In genomic region chr17:56182975-56183657, GRCm38 (mm10) we compare ENCODE assay signal across 8 mouse cellular contexts. TPM values are rescaled to one million over a fixed set of nuclear protein-coding genes. Genes with fewer than 3 reads are reported as not detected.
DNase-seq lines count a peak whose midpoint lies in the region; ATAC-seq and TF ChIP-seq lines count a peak whose summit lies in the region.

No protein-coding gene starts in this region.

- peak overlapping the region; percentile 77 for H3K27ac ChIP-seq in heart, adult 2 months
- no peak overlapping the region for H3K27ac ChIP-seq in ES-Bruce4 (ENCODE audit: insufficient read depth, low read length)
- H3K27ac ChIP-seq in forebrain, embryonic 13.5 days = peak overlapping the region; percentile 69; the same call in 1 of the 2 replicates
- H3K27ac ChIP-seq in liver, embryonic 11.5 days (ENCODE audit: low read depth, low read length) = peak overlapping the region; percentile 75

- H3K4me1 ChIP-seq in heart, adult 2 months (ENCODE audit: control insufficient read depth, insufficient read depth, low read length) = peaks cover 6% of the 10 kb centered on the region; the same call in 1 of the 2 replicates
- no peaks in the 10 kb centered on the region for H3K4me1 ChIP-seq in ES-Bruce4 (ENCODE audit: control insufficient read depth, insufficient read depth, low read length)
- peaks cover 15% of the 10 kb centered on the region for H3K4me1 ChIP-seq in forebrain, embryonic 13.5 days
- peaks cover 10% of the 10 kb centered on the region for H3K4me1 ChIP-seq in liver, embryonic 11.5 days (replicated peaks; ENCODE audit: control insufficient read depth, insufficient read depth, low read length)

- TF ChIP-seq POLR2A in heart, adult 2 months (IDR thresholded peaks at IDR 0.05; ENCODE audit: insufficient read depth, low read depth, low read length) = no peak
- TF ChIP-seq POLR2A in ES-Bruce4 (IDR thresholded peaks at IDR 0.05; ENCODE audit: insufficient read depth, low read length) = no peak

- TF ChIP-seq EP300 in heart, adult 2 months (IDR thresholded peaks at IDR 0.05; ENCODE audit: insufficient read depth, low read depth, low read length) = no peak
- no peak for TF ChIP-seq EP300 in ES-Bruce4 (IDR thresholded peaks at IDR 0.05; ENCODE audit: insufficient read depth, low read depth, low read length)

- ATAC-seq in forebrain, embryonic 13.5 days = no peak
- peak; percentile 65 for ATAC-seq in liver, embryonic 11.5 days (replicated peaks; ENCODE audit: low FRiP score)

- no peaks in the 10 kb centered on the region for H3K9me3 ChIP-seq in ES-Bruce4 (replicated peaks; ENCODE audit: control insufficient read depth, insufficient read depth, low read length, poor library complexity, severe bottlenecking)
- no peaks in the 10 kb centered on the region for H3K9me3 ChIP-seq in forebrain, embryonic 13.5 days (replicated peaks)
- no peaks in the 10 kb centered on the region for H3K9me3 ChIP-seq in liver, embryonic 11.5 days (ENCODE audit: control insufficient read depth, low read length)

- no peaks in the 10 kb centered on the region for H3K36me3 ChIP-seq in heart, adult 2 months (ENCODE audit: control insufficient read depth, insufficient read depth, low read length)
- no peaks in the 10 kb centered on the region for H3K36me3 ChIP-seq in ES-Bruce4 (ENCODE audit: control insufficient read depth, insufficient read depth, low read length, poor library complexity, severe bottlenecking)
- peaks cover 58% of the 10 kb centered on the region for H3K36me3 ChIP-seq in forebrain, embryonic 13.5 days (ENCODE audit: poor library complexity, severe bottlenecking)
- H3K36me3 ChIP-seq in liver, embryonic 11.5 days (ENCODE audit: control insufficient read depth, insufficient read depth, low read length) = peaks cover 39% of the 10 kb centered on the region

- no peaks in the 10 kb centered on the region for H3K79me2 ChIP-seq in heart, adult 2 months (replicated peaks; ENCODE audit: control insufficient read depth, insufficient read depth, low read length)

- TF ChIP-seq CTCF in heart, adult 2 months (IDR thresholded peaks at IDR 0.05) = no peak
- no peak for TF ChIP-seq CTCF in ES-Bruce4 (IDR thresholded peaks at IDR 0.05; ENCODE audit: low read depth, low read length)

- peak in 1 of 2 experiments; percentile 19 for DNase-seq in heart, adult 2 months
- no peak for DNase-seq in heart, postnatal 25 days (ENCODE audit: low spot score)
- peak; percentile 52 for DNase-seq in liver, embryonic 11.5 days (ENCODE audit: low spot score)
- DNase-seq in retina, postnatal 1 day = peak; percentile 6
- no peak for DNase-seq in adrenal gland, postnatal 4 days (ENCODE audit: low spot score in 2 of 2)
- no peak for DNase-seq in adrenal gland, postnatal 36 days

- peak overlapping the region; percentile 85 for H3K9ac ChIP-seq in heart, adult 2 months (ENCODE audit: low read depth, low read length)
- H3K9ac ChIP-seq in ES-Bruce4 (ENCODE audit: low read depth, poor library complexity, severe bottlenecking) = peak overlapping the region; percentile 62
- peak overlapping the region; percentile 79 for H3K9ac ChIP-seq in forebrain, embryonic 13.5 days
- peak overlapping the region; percentile 86 for H3K9ac ChIP-seq in liver, embryonic 11.5 days (ENCODE audit: low read depth, low read length)

- H3K27me3 ChIP-seq in heart, adult 2 months (ENCODE audit: control insufficient read depth, insufficient read depth, low read length) = no peaks in the 10 kb centered on the region
- no peaks in the 10 kb centered on the region for H3K27me3 ChIP-seq in ES-Bruce4 (ENCODE audit: control insufficient read depth, insufficient read depth, low read length, poor library complexity, severe bottlenecking)
- no peaks in the 10 kb centered on the region for H3K27me3 ChIP-seq in forebrain, embryonic 13.5 days
- H3K27me3 ChIP-seq in liver, embryonic 11.5 days (replicated peaks; ENCODE audit: control insufficient read depth, insufficient read depth, low read length) = no peaks in the 10 kb centered on the region

- H3K4me3 ChIP-seq in heart, adult 2 months = peak overlapping the region; percentile 100
- H3K4me3 ChIP-seq in ES-Bruce4 (ENCODE audit: low read depth, low read length) = peak overlapping the region; percentile 76
- peak overlapping the region; percentile 82 for H3K4me3 ChIP-seq in forebrain, embryonic 13.5 days
- H3K4me3 ChIP-seq in liver, embryonic 11.5 days (ENCODE audit: low read depth, low read length) = peak overlapping the region; percentile 90

- WGBS in heart, adult 2 months = 3% methylated on average over 14 of the region's 14 CpGs
- 3% methylated on average over 14 of the region's 14 CpGs for WGBS in forebrain, embryonic 13.5 days
- WGBS in liver, embryonic 11.5 days = 3% methylated on average over 14 of the region's 14 CpGs

- intact Hi-C loops in heart, adult 2 months (cut with DNase I) = loop anchor here (2.0 kb wide), 1 partner anchor 20 kb away; the partner anchor contains the start of gene Tnfaip8l1
- intact Hi-C loops in heart, postnatal 25 days (cut with DNase I) = loop anchor here (2.0 kb wide), 1 partner anchor 20 kb away; the partner anchor contains the start of gene Tnfaip8l1

- H3K4me2 ChIP-seq in forebrain, embryonic 13.5 days = peak overlapping the region; percentile 86
- peak overlapping the region; percentile 72 for H3K4me2 ChIP-seq in liver, embryonic 11.5 days

RNA-seq across cellular contexts. Expression of gene Mydgf, which starts 0.6 kb away (rescaled TPM):
- 10 to 100 TPM; 25.4 to 28.3 TPM for total RNA-seq in heart, adult 2 months (2021)
- polyA plus RNA-seq in heart, adult 2 months (2012; rRNA removed) = 26.0 and 29.1 TPM in 2 replicates
- total RNA-seq in heart, postnatal 25 days (2021) = 10 to 100 TPM; 30.2 to 33.0 TPM
- 37.4 and 48.4 TPM in 2 replicates for polyA plus RNA-seq in ES-Bruce4 (2011; ENCODE audit: insufficient read depth, insufficient read length, low read depth, missing spikeins)
- polyA plus RNA-seq in forebrain, embryonic 13.5 days (2015; fragmentation: Nextera tagmentation; extraction: Ambion mirVana) = 56.8 and 64.5 TPM in 2 replicates
- 98.7 and 102 TPM in 2 replicates for polyA plus RNA-seq in liver, embryonic 11.5 days (2014; fragmentation: Nextera tagmentation; extraction: Ambion mirVana)
- total RNA-seq in adrenal gland, postnatal 4 days (2021) = 10 to 100 TPM; 65.9 to 66.3 TPM
- 10 to 100 TPM; 60.0 to 61.1 TPM for total RNA-seq in adrenal gland, postnatal 36 days (2021)

RNA-seq across cellular contexts. Expression of gene Tnfaip8l1, which starts 20.8 kb away (rescaled TPM):
- 1 to 10 TPM; 1.1 to 1.7 TPM for total RNA-seq in heart, adult 2 months (2021)
- polyA plus RNA-seq in heart, adult 2 months (2012; rRNA removed) = 3.6 and 4.5 TPM in 2 replicates
- total RNA-seq in heart, postnatal 25 days (2021) = 1 to 10 TPM; 2.2 to 2.5 TPM
- 1.8 and 2.5 TPM in 2 replicates for polyA plus RNA-seq in ES-Bruce4 (2011; ENCODE audit: insufficient read depth, insufficient read length, low read depth, missing spikeins)
- polyA plus RNA-seq in forebrain, embryonic 13.5 days (2015; fragmentation: Nextera tagmentation; extraction: Ambion mirVana) = 8.0 and 8.4 TPM in 2 replicates
- 6.8 and 7.5 TPM in 2 replicates for polyA plus RNA-seq in liver, embryonic 11.5 days (2014; fragmentation: Nextera tagmentation; extraction: Ambion mirVana)
- total RNA-seq in adrenal gland, postnatal 4 days (2021) = 1 to 10 TPM; 8.0 to 9.2 TPM
- total RNA-seq in adrenal gland, postnatal 36 days (2021) = 1 to 10 TPM; 3.9 to 4.0 TPM

RNA-seq across cellular contexts. Expression of gene Dpp9, which starts 35.6 kb away (rescaled TPM):
- 10 to 100 TPM; 40.4 to 41.4 TPM for total RNA-seq in heart, adult 2 months (2021)
- 38.6 and 43.4 TPM in 2 replicates for polyA plus RNA-seq in heart, adult 2 months (2012; rRNA removed)
- total RNA-seq in heart, postnatal 25 days (2021) = 10 to 100 TPM; 37.1 to 39.1 TPM
- 20.9 and 21.1 TPM in 2 replicates for polyA plus RNA-seq in ES-Bruce4 (2011; ENCODE audit: insufficient read depth, insufficient read length, low read depth, missing spikeins)
- polyA plus RNA-seq in forebrain, embryonic 13.5 days (2015; fragmentation: Nextera tagmentation; extraction: Ambion mirVana) = 32.5 and 33.0 TPM in 2 replicates
- 38.8 and 39.6 TPM in 2 replicates for polyA plus RNA-seq in liver, embryonic 11.5 days (2014; fragmentation: Nextera tagmentation; extraction: Ambion mirVana)
- 10 to 100 TPM; 34.4 to 37.3 TPM for total RNA-seq in adrenal gland, postnatal 4 days (2021)
- total RNA-seq in adrenal gland, postnatal 36 days (2021) = 10 to 100 TPM; 35.5 to 41.0 TPM

RNA-seq across cellular contexts. Expression of gene Sema6b, which starts 43.0 kb away (rescaled TPM):
- 10 to 100 TPM in 1 of 2 experiments, 1 to 10 TPM in 1; 8.9 to 12.6 TPM for total RNA-seq in heart, adult 2 months (2021)
- polyA plus RNA-seq in heart, adult 2 months (2012; rRNA removed) = 5.3 and 8.6 TPM in 2 replicates
- 1 to 10 TPM; 7.3 to 8.8 TPM for total RNA-seq in heart, postnatal 25 days (2021)
- 2.1 and 2.5 TPM in 2 replicates for polyA plus RNA-seq in ES-Bruce4 (2011; ENCODE audit: insufficient read depth, insufficient read length, low read depth, missing spikeins)
- 4.2 and 4.3 TPM in 2 replicates for polyA plus RNA-seq in forebrain, embryonic 13.5 days (2015; fragmentation: Nextera tagmentation; extraction: Ambion mirVana)
- 1.4 and 1.5 TPM in 2 replicates for polyA plus RNA-seq in liver, embryonic 11.5 days (2014; fragmentation: Nextera tagmentation; extraction: Ambion mirVana)
- 10 to 100 TPM in 1 of 2 experiments, 1 to 10 TPM in 1; 9.6 to 12.2 TPM for total RNA-seq in adrenal gland, postnatal 4 days (2021)
- 10 to 100 TPM in 1 of 2 experiments, 1 to 10 TPM in 1; 6.4 to 10.0 TPM for total RNA-seq in adrenal gland, postnatal 36 days (2021)

Comparison
In these comparisons a context has a peak if more than half of its experiments do, and no peak if none do; other contexts are left out.
1. DNase-seq: peak in liver, embryonic 11.5 days (single experiment) and retina, postnatal 1 day (single experiment); none in heart, postnatal 25 days (single experiment), adrenal gland, postnatal 4 days (0 of 2) and adrenal gland, postnatal 36 days (0 of 2).
2. Peak in every context shown above with its lines, with median percentiles within 50 percentile points of each other: H3K4me3 ChIP-seq and H3K9ac ChIP-seq.